Mouse (Mus musculus): ENCODE results near the gene Gpx8.

DNA sequence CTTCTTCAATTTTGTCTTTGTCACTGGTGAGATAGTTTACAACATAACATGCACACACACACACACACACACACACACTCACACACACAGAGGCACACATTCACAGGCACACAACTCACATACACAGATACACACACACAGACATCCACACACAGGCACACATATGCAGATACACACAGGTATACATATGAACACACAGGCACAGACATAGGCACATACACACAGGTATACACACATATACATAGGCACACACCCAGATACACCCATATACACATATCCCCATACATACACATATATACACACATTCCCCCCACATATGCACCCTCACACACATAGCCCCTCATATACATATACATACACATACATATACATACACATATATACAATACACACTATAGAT is 808 bp upstream of the Gpx8 start:
- TF ChIP-seq POLR2A (IDR thresholded peaks at IDR 0.05; ENCODE audit: extremely low read depth, insufficient read depth, low read length), result no peak
- no peak for TF ChIP-seq CTCF (IDR thresholded peaks at IDR 0.05; ENCODE audit: extremely low read depth, insufficient read depth, low read length)
